Mouse (Mus musculus): ENCODE data around the gene Btbd11. TPM values are rescaled to one million over a fixed set of nuclear protein-coding genes. Genes with fewer than 3 reads are reported as not detected.

The Btbd11 gene
- polyA plus RNA-seq, 3 experiments from 2014 or later: 6.2 to 6.9 (median 6.6) TPM

DNA sequence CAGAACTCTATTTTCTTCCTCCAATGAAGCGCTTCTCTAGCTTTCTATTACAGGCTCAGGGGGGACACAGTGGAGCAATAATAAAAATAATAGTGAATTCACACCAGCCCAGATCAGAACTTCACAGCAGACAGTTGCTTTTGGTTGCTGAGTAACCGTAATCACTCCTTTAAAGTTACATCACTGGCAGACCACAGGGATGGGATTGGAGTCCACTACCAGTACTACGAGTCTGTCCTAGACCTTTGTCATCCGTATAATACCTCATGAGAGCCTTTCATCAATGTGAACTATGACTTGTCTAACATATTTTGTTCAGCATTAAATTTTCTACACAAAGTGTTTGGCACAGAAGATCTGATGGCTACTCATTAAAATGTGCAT, 35.0 kb downstream of the Btbd11 start:
- no peak for ATAC-seq

DNA sequence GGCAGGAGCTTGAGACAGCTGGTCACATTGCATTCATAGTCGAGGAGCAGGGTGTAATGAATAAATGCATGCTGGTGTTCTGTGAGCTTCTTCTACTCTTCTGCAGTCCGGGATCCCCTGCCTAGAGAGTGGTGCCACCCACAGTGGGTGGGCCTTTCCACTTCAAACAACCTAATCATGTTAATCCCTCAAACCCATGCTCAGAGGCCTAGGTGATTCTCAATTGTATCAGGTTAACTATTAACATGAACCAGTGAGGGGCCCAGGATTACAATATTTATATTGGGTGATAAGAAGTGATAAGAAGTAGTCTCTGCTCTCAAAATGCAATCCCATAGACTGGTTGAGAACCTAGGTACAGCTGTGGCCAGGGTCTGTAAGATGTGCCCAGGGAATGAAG, 39.1 kb downstream of the Btbd11 start:
- no peak for ATAC-seq

DNA sequence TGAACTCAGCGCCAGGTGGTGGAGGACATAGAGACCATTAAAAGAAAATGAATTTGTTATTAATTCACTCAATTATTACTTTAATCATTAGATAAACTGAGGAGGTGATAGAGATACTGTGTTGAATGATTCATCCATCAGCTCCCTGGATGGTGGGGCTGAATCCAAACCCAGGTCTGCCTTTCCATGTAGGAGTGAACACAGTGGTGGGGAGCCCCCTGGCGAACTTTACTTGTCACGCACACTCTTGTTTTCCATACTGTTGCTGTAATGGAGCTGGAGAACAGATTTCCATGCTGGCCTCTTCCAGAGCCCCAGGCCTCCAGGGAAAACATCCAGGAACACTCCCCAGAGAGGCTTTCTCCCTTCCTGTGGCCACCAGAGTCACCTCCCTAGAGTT, 50.6 kb downstream of the Btbd11 start:
- ATAC-seq: no peak

DNA sequence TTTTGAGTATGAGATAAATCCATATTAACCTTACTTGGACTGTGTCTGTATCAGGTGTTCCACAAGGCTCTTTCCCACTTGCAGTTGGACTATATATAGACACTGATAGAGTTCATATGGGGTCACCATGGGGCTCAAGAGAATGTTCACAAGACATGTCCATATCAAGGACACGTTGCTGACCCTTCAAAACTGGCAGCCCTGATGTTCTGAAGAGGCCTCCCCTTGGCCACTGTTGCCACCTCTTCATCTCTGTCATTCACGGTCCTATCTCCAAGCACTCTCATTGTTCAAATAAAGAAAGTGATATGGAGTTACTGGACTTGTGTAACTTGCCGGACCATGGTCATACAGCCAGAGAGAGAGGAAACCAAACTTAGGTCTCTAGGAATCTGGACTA, 56.8 kb downstream of the Btbd11 start:
- ATAC-seq: no peak

DNA sequence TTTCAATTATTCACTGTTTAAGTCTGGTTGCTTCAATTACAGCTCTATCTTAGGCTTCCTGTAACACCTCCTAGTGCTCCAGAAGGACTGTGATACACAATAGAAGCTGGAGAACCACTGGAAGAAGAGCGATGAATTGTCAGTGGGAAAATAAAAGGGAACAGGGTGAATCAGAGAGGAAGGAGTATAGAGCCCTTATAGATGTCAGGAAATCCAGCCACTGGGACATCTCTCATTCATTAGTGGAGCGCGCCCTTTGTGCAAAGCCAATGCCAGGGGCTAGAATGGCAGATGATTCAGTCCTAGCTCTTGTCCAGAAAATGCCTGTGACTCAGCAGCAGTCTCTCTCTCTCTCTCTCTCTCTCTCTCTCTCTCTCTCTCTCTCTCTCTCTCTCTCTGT, 59.3 kb downstream of the Btbd11 start:
- no peak for ATAC-seq

DNA sequence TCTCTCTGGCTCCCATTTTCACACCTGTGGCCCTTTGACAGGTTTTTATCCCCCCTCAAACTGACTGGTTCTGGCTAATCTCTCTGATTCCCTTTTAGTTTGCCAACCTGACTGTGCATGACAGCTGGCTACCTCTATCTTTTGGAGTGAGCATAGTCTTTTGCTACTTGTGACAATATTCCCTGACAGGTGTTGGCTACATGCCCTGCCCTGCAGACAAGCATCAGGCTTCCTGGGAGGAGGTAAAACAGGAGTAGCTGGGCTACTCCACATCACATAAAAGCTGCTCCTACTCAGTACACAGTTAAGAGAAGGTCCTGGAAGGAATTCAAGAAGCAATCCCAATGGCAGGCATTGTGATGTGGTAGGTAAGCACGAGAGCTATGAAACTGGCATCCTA, 60.1 kb downstream of the Btbd11 start:
- no peak for ATAC-seq

DNA sequence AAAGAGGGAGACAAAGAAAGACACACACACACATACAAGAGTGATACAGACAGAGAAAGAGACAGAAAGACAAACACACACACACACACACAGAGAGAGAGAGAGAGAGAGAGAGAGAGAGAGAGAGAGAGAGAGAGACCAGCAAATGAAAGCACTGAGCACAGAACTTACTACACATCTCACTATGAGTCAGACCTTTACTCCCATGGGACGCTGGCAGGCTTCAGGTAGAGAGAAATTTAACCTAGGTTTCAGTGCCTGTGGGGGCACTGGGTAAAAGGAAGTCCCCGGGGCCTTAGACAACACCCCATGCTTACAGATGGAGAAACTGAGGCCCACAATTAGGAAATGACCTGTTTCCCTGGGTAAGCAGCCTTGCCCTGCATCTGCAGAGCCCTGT, 61.3 kb downstream of the Btbd11 start:
- no peak for ATAC-seq

DNA sequence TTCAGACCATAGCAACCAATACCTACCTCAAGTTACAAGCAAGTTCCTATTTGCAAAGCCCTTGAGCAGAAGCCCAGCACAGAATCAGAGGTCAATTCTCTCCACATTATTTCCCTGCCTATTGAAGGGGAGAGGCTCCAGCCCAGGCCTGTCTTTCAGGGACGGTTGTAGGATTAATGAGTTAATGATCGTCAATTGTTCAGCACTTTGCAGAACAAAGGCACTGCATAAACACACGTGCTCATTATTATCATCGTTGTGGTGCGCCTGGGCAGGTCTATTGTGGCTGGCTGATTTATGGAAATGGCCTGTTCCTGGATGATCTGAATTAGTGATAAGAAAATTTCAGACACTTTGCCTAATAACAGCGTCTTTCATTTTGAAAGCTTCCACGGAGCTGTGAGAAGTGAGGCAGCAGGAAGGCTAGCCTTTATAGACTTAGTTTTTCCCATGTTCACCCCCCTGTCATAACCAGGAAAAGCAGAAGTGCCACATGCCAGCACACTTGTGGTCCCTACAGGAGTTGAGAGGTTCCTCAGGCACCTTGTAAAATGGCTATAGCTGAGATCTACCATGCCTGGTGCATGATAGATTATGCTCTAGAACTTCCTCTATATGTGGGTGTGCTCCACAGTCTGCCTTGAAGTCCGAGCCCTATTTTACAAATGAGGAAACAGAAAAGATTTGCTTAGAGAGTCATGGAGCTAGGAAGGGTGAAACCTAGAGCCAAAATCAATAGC, 65.2 kb downstream of the Btbd11 start:
- no peak for ATAC-seq

DNA sequence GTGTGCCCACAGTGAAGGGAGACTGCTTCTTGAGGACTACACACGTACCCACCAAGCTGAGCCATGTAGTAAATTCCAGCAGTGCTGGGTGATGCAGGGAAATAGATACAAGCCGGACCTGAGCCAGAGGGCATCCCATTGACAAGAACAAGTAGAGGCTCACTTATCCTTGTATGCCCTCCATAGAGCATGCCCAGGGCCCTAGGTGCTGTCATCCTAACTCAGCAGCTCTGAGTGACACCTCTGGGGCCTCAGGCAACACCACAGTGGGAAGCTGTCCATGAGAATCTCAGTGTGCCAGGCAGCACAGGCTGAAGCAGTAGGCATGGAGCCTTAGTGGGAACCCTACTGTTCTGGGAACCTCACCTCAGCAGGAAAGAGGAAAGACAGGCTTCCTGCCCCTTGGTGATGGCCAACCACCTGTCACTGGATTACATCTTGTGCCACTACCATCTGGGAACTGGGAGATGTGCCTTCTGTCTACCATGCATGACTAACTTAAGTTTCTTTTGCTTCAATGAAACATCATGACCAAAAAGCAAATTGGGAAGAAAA, 66.7 kb downstream of the Btbd11 start:
- no peak for ATAC-seq

DNA sequence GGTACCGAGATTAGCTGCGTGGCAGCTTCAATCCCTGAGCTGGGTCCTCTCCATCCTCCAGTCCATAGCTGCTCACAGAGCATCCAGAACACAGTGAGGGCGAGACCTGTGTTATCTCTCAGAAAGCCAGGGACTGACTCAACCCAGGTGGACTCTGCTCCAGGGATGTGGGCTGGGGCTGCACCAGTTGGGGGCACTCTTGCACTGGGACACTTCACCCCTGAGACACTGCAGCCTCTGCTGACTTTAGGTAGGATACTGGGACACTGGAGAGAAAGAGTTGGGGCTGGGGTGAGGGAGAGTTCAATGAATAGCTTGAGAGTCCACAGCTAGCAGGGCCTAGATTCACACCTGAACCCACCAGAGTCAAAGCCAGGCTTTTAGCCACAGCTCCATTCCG, 69.4 kb downstream of the Btbd11 start:
- no peak for ATAC-seq

DNA sequence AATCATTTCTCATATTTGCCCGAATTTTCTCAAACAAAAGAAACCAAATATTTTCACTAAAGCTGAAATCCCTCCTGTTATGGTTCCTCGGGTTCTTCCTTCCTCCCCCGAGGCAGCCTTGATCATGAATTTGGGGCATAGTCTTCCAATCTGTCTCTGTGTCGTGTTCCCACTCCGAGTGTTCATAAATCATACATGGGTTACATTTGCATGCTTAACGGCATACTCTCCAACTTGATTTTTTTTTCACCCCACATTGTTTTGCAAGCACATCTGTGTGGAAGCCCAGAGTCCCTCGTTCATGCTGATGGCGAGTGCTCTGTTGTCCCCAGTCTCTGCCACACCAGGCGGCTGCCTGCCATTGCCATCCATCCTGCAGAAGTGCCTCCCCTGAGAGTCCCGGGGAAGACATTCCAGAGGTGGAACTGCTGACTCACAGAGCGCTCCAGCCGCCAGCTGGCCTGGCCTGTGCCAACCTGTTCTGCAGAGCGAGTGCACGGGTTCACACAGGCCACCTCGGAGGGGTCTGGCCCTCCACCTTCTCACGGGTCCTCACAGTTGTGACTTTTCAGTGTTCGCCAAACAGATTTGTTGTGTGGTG, 72.2 kb downstream of the Btbd11 start:
- ATAC-seq: no peak

DNA sequence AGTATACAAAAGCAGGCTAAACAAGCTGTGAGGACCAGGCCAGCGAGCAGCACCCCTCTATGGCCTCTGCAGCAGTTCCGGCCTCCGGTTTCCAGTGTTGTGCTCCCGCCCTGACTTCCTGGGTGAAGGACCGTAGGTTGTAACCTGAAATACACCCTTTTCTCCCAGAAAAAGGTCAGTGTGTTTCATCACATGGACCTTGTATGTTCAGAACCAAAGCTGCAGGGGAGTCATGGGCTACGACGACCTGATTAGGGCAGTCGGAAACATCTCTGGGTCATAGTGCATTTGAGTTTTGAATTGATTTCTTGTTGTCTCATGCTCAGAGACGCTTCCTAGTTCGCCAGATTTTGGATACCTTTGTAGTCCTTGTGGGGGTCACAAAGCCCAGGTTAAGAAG, 74.1 kb downstream of the Btbd11 start:
- no peak for ATAC-seq

DNA sequence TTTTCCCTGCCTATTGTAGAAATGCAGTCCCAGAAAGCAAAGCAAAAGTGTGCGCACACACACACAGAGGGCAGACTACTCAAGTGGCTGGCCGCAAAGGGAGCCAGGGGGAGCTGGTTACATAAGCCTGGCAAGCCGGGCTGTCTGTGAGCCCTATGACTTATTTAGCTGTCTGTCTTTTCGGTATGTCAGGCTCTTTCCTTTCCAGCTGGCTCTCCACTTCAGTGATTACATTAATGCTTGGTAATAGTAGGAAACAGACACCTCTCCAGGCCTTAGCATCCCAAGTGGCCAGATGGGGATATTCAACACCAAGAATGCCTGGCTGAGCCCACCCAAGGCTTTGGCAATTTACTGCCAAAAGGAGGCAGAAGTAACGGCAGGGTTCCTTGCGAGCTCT, 77.5 kb downstream of the Btbd11 start:
- ATAC-seq: no peak

DNA sequence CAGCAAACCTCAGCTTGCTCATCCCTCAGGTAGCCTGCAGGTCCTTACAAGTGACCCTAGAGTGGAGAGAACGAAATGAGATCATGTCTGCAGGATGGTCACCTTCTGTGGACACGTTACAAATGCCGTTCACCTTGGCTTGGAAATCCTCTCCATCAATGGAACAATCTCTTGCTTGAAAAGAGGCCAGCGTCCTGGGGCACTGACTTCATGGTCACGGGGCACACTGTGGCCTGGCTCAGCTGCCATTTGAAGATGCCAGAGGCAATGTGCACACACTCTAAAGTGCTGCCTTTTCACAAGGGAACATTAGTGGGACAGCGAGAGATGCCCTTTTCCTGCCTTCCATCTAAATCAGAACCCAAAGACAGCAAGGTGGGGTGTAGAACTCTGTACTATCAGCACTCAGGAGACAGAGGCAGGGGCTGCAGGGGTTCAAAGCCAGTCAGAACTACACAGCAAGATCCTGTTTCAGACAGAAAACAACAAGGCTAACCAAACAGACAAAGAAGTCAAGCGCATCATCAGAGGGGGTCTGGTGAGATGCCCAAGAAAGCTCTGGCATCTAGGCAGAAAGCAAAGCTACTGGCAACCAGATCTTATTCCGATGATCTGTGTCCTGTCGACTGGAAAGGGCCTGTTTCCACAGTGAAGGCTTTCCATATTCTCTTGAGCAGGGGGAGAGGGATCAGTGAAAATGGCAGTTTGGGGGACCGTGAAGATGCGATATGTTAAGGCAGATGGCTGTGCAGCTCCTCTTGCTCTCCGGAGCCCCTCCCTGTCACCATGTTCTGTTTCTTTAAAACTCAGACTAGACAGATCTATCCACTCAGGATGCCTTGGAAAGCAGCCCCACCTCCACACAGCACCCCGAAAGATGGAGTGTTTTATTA, 79.1 kb downstream of the Btbd11 start:
- no peak for ATAC-seq

DNA sequence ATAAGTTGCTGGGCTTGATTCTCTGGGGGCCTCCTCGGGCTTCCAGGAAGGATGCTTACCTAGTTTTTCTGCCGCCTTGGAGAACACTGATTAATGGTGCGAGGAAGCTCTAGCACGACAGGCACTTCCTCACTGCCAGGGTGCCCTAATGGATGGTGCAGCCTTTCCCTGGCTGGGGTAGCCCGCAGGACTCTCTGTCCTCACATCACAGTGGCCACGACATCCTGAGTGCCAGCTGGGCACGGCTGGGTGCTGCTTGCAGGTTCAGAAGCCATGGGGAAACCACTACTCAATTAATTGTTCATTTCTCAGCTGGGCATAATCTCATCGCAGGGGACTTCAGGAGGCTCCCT, 79.8 kb downstream of the Btbd11 start:
- ATAC-seq: no peak

DNA sequence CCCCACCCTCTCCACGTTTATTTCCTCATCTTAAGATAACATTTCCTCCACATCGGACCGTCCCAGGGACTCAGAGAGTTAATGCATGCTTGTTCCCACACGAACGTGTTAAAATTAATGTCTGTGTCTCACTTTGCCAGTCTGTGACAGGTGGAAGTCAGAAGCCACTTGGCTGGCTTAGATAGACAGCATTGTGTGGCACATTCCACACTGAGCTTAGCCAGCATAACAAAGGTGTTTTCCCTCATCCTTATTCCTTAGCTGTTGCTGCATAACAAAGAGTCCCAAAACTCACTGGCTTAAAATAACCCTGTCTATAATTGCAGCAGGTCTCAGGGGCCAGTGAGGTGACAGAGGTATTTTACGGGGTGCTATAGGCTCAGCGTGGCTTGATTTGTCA, 80.8 kb downstream of the Btbd11 start:
- ATAC-seq: no peak

DNA sequence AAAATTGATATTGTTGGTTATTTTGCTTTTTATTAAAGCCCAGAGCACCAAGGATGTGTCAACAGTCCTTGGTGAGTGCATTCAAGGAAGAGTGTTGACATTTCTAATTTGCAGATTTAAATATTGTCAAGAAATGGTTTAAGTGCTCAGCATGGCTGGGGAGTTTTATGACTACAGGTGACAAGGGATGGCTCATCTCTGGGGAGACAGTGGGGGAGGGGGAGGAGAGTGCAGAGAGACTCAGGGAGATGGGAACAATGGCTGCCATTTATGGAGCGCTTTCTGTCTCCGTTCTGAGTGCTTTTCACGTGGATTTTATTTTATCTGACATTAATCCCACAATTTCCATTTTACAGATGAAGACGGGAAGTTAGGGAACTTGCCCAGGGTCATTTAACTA, 81.9 kb downstream of the Btbd11 start:
- no peak for ATAC-seq

DNA sequence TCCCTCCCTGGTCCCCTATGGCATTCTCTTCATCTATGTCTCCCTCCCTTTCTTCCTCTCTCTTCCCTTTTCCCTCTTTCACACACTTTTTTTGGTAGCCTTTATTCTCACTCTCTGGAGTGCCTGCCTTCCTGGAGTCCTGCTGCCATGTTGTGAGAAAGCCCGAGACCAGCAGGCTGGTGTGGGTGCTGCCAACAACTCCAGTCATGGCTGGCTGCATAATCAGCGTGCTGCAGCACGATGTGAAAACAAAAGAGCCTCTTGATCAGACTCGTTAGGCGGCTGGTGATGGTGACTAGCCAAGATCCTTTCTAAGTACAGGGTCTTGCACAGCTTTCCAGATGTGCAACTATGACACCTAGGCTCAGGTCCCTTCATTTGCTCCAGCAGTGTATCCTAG, 82.7 kb downstream of the Btbd11 start:
- no peak for ATAC-seq

DNA sequence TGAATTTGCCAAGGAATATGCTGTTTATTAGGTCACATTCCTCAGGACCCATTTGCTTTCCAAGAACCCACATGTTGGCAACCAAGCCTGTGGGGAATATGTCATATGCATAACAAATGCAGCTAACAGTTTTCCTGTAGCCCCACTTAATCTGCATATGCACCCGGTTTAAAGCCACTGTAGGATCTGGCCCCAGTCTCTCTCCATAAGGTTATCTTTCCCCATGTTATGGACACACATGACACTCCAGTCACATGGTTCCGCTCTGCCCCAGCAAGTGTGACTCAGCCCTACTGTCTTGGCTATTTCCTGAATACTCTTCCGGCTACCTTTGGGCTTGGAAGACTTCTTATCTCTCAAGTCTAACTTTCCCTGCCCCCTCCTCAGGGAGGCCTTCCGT, 86.7 kb downstream of the Btbd11 start:
- no peak for ATAC-seq

DNA sequence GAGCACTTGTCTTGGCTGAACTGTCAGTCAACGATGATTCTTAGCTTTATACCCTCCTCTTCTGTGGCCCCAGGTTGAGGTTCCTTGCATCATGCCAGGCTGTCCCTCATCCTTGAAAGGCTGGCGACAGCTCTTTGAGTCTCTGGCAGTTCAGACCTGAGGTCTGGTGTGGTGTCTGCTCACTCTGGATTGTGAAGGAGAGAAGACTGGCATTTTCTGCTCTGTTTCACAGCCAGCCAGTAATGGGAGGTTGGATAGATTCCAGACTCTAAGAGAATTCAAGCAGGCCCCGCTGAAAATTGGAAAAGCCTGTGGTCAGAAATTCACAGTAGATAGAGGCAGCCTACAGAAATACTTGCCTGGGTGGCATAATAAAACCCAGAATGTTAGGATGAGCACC, 87.3 kb downstream of the Btbd11 start:
- no peak for ATAC-seq

DNA sequence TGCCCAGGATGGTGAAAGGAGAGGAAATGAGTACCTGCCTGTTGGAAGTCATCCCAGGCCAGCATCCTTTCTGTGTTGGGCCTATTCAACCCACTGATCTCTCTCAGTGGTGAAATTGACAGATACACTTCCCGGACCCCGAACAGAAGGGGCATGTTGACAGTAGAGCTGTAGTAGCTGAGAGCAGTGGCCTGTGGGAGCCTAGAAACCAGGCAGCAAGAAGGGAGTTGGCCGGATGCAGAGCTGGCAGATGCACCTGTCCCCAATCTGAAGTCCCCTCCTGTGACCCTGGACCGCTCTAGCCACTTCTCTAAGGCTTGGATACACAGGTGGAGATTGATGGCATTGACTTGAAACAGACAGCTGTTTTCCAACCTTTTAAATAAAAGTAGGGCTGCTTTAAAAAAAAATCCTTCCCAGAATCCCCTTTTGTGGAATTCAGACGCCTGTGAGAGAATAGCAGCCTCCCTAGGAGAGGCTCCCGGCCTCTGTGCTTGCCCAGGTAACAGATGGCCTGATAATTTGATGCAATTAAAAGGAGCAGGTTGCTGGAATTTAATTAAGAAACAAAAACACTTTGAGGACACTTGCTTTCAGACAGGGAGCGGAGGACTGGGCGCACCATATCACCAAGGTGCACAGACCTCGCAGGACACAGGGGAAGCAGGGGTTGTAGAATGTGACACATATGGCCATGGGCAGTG, 89.2 kb downstream of the Btbd11 start:
- no peak for ATAC-seq

DNA sequence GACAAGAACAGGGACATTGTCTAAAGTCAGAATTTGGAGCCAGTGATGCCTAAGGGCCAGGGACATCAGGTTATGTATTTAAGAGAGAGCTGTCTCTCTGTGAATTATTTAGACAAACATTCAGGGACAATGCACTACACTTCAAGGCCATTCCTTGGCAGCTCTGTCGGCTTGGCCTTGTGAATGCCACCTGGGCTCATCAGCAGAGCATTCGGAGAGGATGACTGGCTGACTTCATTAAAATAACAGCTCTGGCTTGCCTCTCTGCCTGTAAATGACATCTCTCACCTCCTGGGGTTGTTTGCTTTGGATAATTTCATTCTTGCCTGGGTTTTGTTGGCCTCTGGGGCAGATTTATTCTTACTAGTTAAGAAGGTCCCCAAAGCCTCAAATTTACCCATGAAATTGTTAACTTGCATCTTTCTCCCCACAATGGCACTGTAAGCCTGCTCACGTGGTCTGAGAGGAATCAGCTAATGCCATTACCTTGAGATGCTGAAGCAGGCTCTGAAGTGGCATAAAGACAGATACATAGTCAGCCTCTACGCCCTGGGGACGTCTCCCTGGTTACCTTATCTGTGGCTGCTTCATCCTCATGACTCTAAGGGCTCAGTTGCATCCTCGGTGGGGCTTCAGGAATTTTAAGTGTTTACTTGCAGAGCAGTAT, 93.5 kb downstream of the Btbd11 start:
- no peak for ATAC-seq
